Mouse (Mus musculus) embryonic facial prominence, embryonic 12.5 days (tissue): ENCODE data around the gene Pgbd5. TPM values are rescaled to one million over a fixed set of nuclear protein-coding genes. Genes with fewer than 3 reads are reported as not detected.

Experiments
- ATAC-seq: fragments of 200-750 bp; cut with Nextera tagmentation; 2 replicates; pipeline ENCODE4 v1.8.0; 2017; ENCODE audit not compliant: insufficient number of reproducible peaks, insufficient read depth, low FRiP score, low TSS enrichment
- H3K27ac ChIP-seq: fragments of 300-500 bp; sonication (generic); 2 replicates; pipeline ENCODE4 v1.5.1; 2016; ENCODE audit warnings: mild to moderate bottlenecking
- H3K27me3 ChIP-seq: fragments of 300-500 bp; sonication (generic); 2 replicates; pipeline ENCODE4 v1.6.1; 2016; ENCODE audit warnings: mild to moderate bottlenecking, moderate library complexity
- H3K36me3 ChIP-seq: fragments of 300-500 bp; sonication (generic); 2 replicates; pipeline ENCODE4 v1.6.1; 2016; ENCODE audit warnings: mild to moderate bottlenecking
- H3K4me1 ChIP-seq: fragments of 300-500 bp; sonication (generic); 2 replicates; pipeline ENCODE4 v1.6.1; 2016
- H3K4me2 ChIP-seq: fragments of 300-500 bp; sonication (generic); replicated peaks from 2 replicates; pipeline ENCODE4 v1.6.1; 2016; ENCODE audit warnings: mild to moderate bottlenecking, moderate library complexity
- H3K4me3 ChIP-seq: fragments of 300-500 bp; sonication (generic); 2 replicates; pipeline ENCODE4 v1.5.1; 2016; ENCODE audit warnings: mild to moderate bottlenecking
- H3K9ac ChIP-seq: fragments of 300-500 bp; sonication (generic); 2 replicates; pipeline ENCODE4 v1.6.1; 2016; ENCODE audit warnings: mild to moderate bottlenecking, moderate library complexity
- H3K9me3 ChIP-seq: fragments of 300-500 bp; sonication (generic); 2 replicates; pipeline ENCODE4 v1.6.1; 2016; ENCODE audit warnings: mild to moderate bottlenecking, moderate library complexity
- WGBS: fragments of 180-500 bp; shearing (Covaris S2); methylation state at CpG from one replicate; pipeline ENCODE4 v1.1.7; 2016; 5-methylcytosine and 5-hydroxymethylcytosine counted together
- polyA plus RNA-seq: library from polyadenylated mRNA; unstranded; fragments of >200 nt; fragmentation: Nextera tagmentation; extraction: Ambion mirVana; gene quantifications from 2 replicates; pipeline ENCODE4 v1.2.1, GENCODE M21; 2016

Pgbd5 gene
- polyA plus RNA-seq, 1 experiment from 2014 or later: 2.0 TPM

- no peak overlapping the region for H3K27ac ChIP-seq
- H3K4me2 ChIP-seq: no peak overlapping the region
- H3K9me3 ChIP-seq: no peaks in the 10 kb centered on the region
- ATAC-seq: no peak
- WGBS: 88% methylated on average over 23 of the region's 23 CpGs
- no peaks in the 10 kb centered on the region for H3K27me3 ChIP-seq
- no peaks in the 10 kb centered on the region for H3K36me3 ChIP-seq
- no peak overlapping the region for H3K9ac ChIP-seq
- no peak overlapping the region for H3K4me3 ChIP-seq
- H3K4me1 ChIP-seq: no peaks in the 10 kb centered on the region
Measured at GRCm38 (mm10) chr8:124386225-124386899, 53.1 kb downstream of the Pgbd5 start.

- Histone ChIP-seq H3K27me3 (no peaks in the 10 kb centered on the region), H3K27ac (no peak overlapping the region), H3K4me3 (no peak overlapping the region), H3K4me1 (no peaks in the 10 kb centered on the region), H3K36me3 (no peaks in the 10 kb centered on the region), H3K9ac (no peak overlapping the region), H3K9me3 (no peaks in the 10 kb centered on the region), H3K4me2 (no peak overlapping the region)
- no peak for ATAC-seq
- WGBS: 93% methylated on average over 19 of the region's 19 CpGs
Measured at GRCm38 (mm10) chr8:124384336-124384735, 55.1 kb downstream of the Pgbd5 start.

GRCm38 (mm10) chr8:124382235-124382634 lies 57.2 kb downstream of the Pgbd5 start:
- H3K4me3 ChIP-seq: no peak overlapping the region
- no peak for ATAC-seq
- no peak overlapping the region for H3K27ac ChIP-seq
- no peaks in the 10 kb centered on the region for H3K9me3 ChIP-seq
- no peak overlapping the region for H3K9ac ChIP-seq
- no peak overlapping the region for H3K4me2 ChIP-seq
- H3K4me1 ChIP-seq: no peaks in the 10 kb centered on the region
- WGBS: 62% methylated on average over 10 of the region's 10 CpGs
- no peaks in the 10 kb centered on the region for H3K27me3 ChIP-seq
- H3K36me3 ChIP-seq: no peaks in the 10 kb centered on the region

GRCm38 (mm10) chr8:124379289-124379688 lies 60.2 kb downstream of the Pgbd5 start:
- no peak overlapping the region for H3K27ac ChIP-seq
- ATAC-seq: no peak
- H3K9me3 ChIP-seq: no peaks in the 10 kb centered on the region
- H3K4me2 ChIP-seq: no peak overlapping the region
- H3K9ac ChIP-seq: no peak overlapping the region
- H3K4me1 ChIP-seq: no peaks in the 10 kb centered on the region
- 70% methylated on average over 6 of the region's 6 CpGs for WGBS
- H3K27me3 ChIP-seq: no peaks in the 10 kb centered on the region
- H3K4me3 ChIP-seq: no peak overlapping the region
- no peaks in the 10 kb centered on the region for H3K36me3 ChIP-seq

GRCm38 (mm10) chr8:124376406-124376805 lies 63.1 kb downstream of the Pgbd5 start:
- no peak overlapping the region for H3K4me3 ChIP-seq
- no peak overlapping the region for H3K4me2 ChIP-seq
- H3K4me1 ChIP-seq: no peaks in the 10 kb centered on the region
- ATAC-seq: no peak
- H3K27ac ChIP-seq: no peak overlapping the region
- no peaks in the 10 kb centered on the region for H3K9me3 ChIP-seq
- no peaks in the 10 kb centered on the region for H3K36me3 ChIP-seq
- H3K9ac ChIP-seq: no peak overlapping the region
- H3K27me3 ChIP-seq: no peaks in the 10 kb centered on the region
- WGBS: 91% methylated on average over 12 of the region's 12 CpGs

GRCm38 (mm10) chr8:124375727-124376126 lies 63.7 kb downstream of the Pgbd5 start:
- Histone ChIP-seq H3K27me3 (no peaks in the 10 kb centered on the region), H3K27ac (no peak overlapping the region), H3K36me3 (no peaks in the 10 kb centered on the region), H3K4me2 (no peak overlapping the region), H3K9me3 (no peaks in the 10 kb centered on the region), H3K4me1 (no peaks in the 10 kb centered on the region), H3K4me3 (no peak overlapping the region), H3K9ac (no peak overlapping the region)
- no peak for ATAC-seq
- 86% methylated on average over 9 of the region's 9 CpGs for WGBS

- Histone ChIP-seq H3K4me1 (no peaks in the 10 kb centered on the region), H3K4me2 (no peak overlapping the region), H3K9ac (no peak overlapping the region), H3K9me3 (no peaks in the 10 kb centered on the region), H3K36me3 (no peaks in the 10 kb centered on the region), H3K4me3 (no peak overlapping the region), H3K27ac (no peak overlapping the region), H3K27me3 (no peaks in the 10 kb centered on the region)
- WGBS: 81% methylated on average over 6 of the region's 6 CpGs
- ATAC-seq: no peak
Measured at GRCm38 (mm10) chr8:124375168-124375567, 64.3 kb downstream of the Pgbd5 start.

- Histone ChIP-seq H3K9me3 (no peaks in the 10 kb centered on the region), H3K27ac (no peak overlapping the region), H3K27me3 (no peaks in the 10 kb centered on the region), H3K4me3 (no peak overlapping the region), H3K9ac (no peak overlapping the region), H3K36me3 (no peaks in the 10 kb centered on the region), H3K4me2 (no peak overlapping the region), H3K4me1 (no peaks in the 10 kb centered on the region)
- no peak for ATAC-seq
- 91% methylated on average over 5 of the region's 5 CpGs for WGBS
Measured at GRCm38 (mm10) chr8:124373753-124374152, 65.7 kb downstream of the Pgbd5 start.

- Histone ChIP-seq H3K4me3 (no peak overlapping the region), H3K4me2 (no peak overlapping the region), H3K36me3 (no peaks in the 10 kb centered on the region), H3K4me1 (no peaks in the 10 kb centered on the region), H3K9ac (no peak overlapping the region), H3K9me3 (no peaks in the 10 kb centered on the region), H3K27ac (no peak overlapping the region), H3K27me3 (no peaks in the 10 kb centered on the region)
- ATAC-seq: no peak
- WGBS: 90% methylated on average over 23 of the region's 23 CpGs
Measured at GRCm38 (mm10) chr8:124371410-124372123, 67.9 kb downstream of the Pgbd5 start.

GRCm38 (mm10) chr8:124370422-124371183 lies 68.9 kb downstream of the Pgbd5 start:
- H3K4me2 ChIP-seq: no peak overlapping the region
- H3K27me3 ChIP-seq: no peaks in the 10 kb centered on the region
- no peak overlapping the region for H3K27ac ChIP-seq
- H3K36me3 ChIP-seq: no peaks in the 10 kb centered on the region
- H3K4me3 ChIP-seq: no peak overlapping the region
- no peaks in the 10 kb centered on the region for H3K9me3 ChIP-seq
- 77% methylated on average over 17 of the region's 17 CpGs for WGBS
- H3K4me1 ChIP-seq: no peaks in the 10 kb centered on the region
- no peak overlapping the region for H3K9ac ChIP-seq
- ATAC-seq: no peak

- H3K27me3 ChIP-seq: no peaks in the 10 kb centered on the region
- H3K9ac ChIP-seq: no peak overlapping the region
- WGBS: 20% methylated on average over 8 of the region's 8 CpGs
- no peaks in the 10 kb centered on the region for H3K9me3 ChIP-seq
- H3K4me1 ChIP-seq: no peaks in the 10 kb centered on the region
- no peak overlapping the region for H3K4me2 ChIP-seq
- no peak for ATAC-seq
- no peaks in the 10 kb centered on the region for H3K36me3 ChIP-seq
- H3K4me3 ChIP-seq: no peak overlapping the region
- no peak overlapping the region for H3K27ac ChIP-seq
Measured at GRCm38 (mm10) chr8:124368213-124368612, 71.2 kb downstream of the Pgbd5 start.

- ATAC-seq: no peak
- Histone ChIP-seq H3K4me2 (no peak overlapping the region), H3K9me3 (no peaks in the 10 kb centered on the region), H3K4me1 (no peaks in the 10 kb centered on the region), H3K9ac (no peak overlapping the region), H3K4me3 (no peak overlapping the region), H3K27me3 (no peaks in the 10 kb centered on the region), H3K27ac (no peak overlapping the region), H3K36me3 (no peaks in the 10 kb centered on the region)
- 92% methylated on average over 15 of the region's 15 CpGs for WGBS
Measured at GRCm38 (mm10) chr8:124363337-124363736, 76.1 kb downstream of the Pgbd5 start.
